Mouse (Mus musculus) C2C12 (cell line): Measurements from ENCODE around the gene Morc3.

ENCODE experiments used
- CTCF ChIP-seq: IDR thresholded peaks from one replicate; pipeline ENCODE4 v1.5.1; 2011; ENCODE audit not compliant: control insufficient read depth, insufficient read depth, insufficient read length
- MYOD1 ChIP-seq: IDR thresholded peaks from one replicate; pipeline ENCODE4 v1.6.1; 2011; ENCODE audit warnings: low read depth; ENCODE audit not compliant: control insufficient read depth, insufficient read length

GRCm38 (mm10) chr16:93797841-93798492 is 34.0 kb upstream of the Morc3 start:
- no peak for TF ChIP-seq CTCF
- no peak for TF ChIP-seq MYOD1
